In the genomic region with DNA sequence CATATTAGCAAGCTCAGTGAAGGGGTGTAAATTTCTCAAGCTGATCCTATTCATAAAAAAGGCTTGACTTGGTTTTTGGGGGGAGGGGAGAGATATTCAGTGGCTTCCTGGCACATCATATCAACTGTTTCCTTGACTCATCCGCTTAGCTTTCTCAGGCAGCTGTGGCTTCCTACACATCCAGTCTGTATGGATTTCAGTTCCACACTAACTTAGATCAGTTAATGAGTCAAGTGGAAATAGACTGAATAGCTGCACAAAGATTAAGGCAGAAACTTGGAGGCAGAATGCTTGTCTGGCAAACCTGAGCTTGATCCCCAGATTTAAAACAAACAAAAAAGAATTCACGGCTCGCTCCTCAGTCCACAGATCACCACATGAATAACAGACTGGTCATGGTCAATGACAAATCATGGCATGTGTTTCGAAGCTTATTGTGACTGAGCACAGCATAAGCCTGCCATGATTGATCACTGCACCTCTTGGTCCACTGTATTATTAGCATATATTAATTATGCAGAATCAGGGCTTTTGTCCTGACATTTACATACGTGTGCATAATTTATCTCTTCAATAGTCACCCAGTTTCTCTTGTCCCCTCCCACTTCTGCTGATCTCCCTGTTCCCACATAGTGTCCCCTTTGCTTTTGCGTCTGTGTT, we compare ENCODE assay signal across 21 mouse cellular contexts. TPM values are rescaled to one million over a fixed set of nuclear protein-coding genes. Genes with fewer than 3 reads are reported as not detected.
DNase-seq lines count a peak whose midpoint lies in the region; ATAC-seq and TF ChIP-seq lines count a peak whose summit lies in the region.
"Had no signal": no experiment of that assay in that cellular context is flagged by ENCODE, and none has a peak within 500 bp of the region (broad histone marks: within the 10 kb centered on the region; RNA-seq: fewer than 3 reads in every experiment).

No protein-coding gene starts in this region.

- 42% methylated on average over 6 of the region's 6 CpGs for WGBS in hindbrain, embryonic 12.5 days
- WGBS in hindbrain, embryonic 10.5 days, result 79% methylated on average over 6 of the region's 6 CpGs
- WGBS in hindbrain, embryonic 15.5 days, result 31% methylated on average over 6 of the region's 6 CpGs

- no peak for TF ChIP-seq CTCF in left cerebral cortex, adult 2 months (IDR thresholded peaks at IDR 0.05)

- H3K9me3 ChIP-seq in hindbrain, embryonic 12.5 days (replicated peaks), result no peaks in the 10 kb centered on the region
- no peaks in the 10 kb centered on the region for H3K9me3 ChIP-seq in hindbrain, embryonic 10.5 days
- no peaks in the 10 kb centered on the region for H3K9me3 ChIP-seq in hindbrain, embryonic 15.5 days
- H3K9me3 ChIP-seq: G1E; intestine, embryonic 15.5 days; limb, embryonic 13.5 days; liver, embryonic 15.5 days; stomach, embryonic 15.5 days had no signal

- no peaks in the 10 kb centered on the region for H3K27me3 ChIP-seq in hindbrain, embryonic 12.5 days
- no peaks in the 10 kb centered on the region for H3K27me3 ChIP-seq in hindbrain, embryonic 10.5 days (ENCODE audit: insufficient read depth, poor library complexity, severe bottlenecking)
- no peaks in the 10 kb centered on the region for H3K27me3 ChIP-seq in hindbrain, embryonic 15.5 days
- H3K27me3 ChIP-seq: intestine, embryonic 15.5 days; limb, embryonic 13.5 days; liver, embryonic 15.5 days; stomach, embryonic 15.5 days had no signal

- intact Hi-C loops in left cerebral cortex, adult 2 months (cut with DNase I), result no loop called here

- peaks cover 13% of the 10 kb centered on the region; the same call in 1 of the 2 replicates for H3K4me1 ChIP-seq in hindbrain, embryonic 12.5 days
- 0 out of 2 replicates have a peak, but pooled peaks cover 3% of the 10 kb centered on the region for H3K4me1 ChIP-seq in hindbrain, embryonic 10.5 days (replicated peaks)
- peaks cover 8% of the 10 kb centered on the region; the same call in 1 of the 2 replicates for H3K4me1 ChIP-seq in hindbrain, embryonic 15.5 days (replicated peaks)
- H3K4me1 ChIP-seq: intestine, embryonic 15.5 days; limb, embryonic 13.5 days; liver, embryonic 15.5 days; stomach, embryonic 15.5 days had no signal

- H3K27ac ChIP-seq in hindbrain, embryonic 12.5 days, result peak overlapping the region; percentile 48
- no peak overlapping the region for H3K27ac ChIP-seq in hindbrain, embryonic 10.5 days
- H3K27ac ChIP-seq in hindbrain, embryonic 15.5 days (replicated peaks), result no peak overlapping the region
- H3K27ac ChIP-seq in left cerebral cortex, adult 2 months, result no peak overlapping the region
- H3K27ac ChIP-seq: intestine, embryonic 15.5 days; limb, embryonic 13.5 days; liver, embryonic 15.5 days; stomach, embryonic 15.5 days had no signal

- H3K4me2 ChIP-seq in hindbrain, embryonic 12.5 days (replicated peaks), result 0 out of 2 replicates have a peak overlapping the region, but pooled peaks have one; percentile 0
- H3K4me2 ChIP-seq in hindbrain, embryonic 15.5 days, result no peak overlapping the region; the same call in 1 of the 2 replicates
- H3K4me2 ChIP-seq: intestine, embryonic 15.5 days; limb, embryonic 13.5 days; liver, embryonic 15.5 days; stomach, embryonic 15.5 days had no signal

- no peak overlapping the region for H3K9ac ChIP-seq in hindbrain, embryonic 12.5 days
- no peak overlapping the region for H3K9ac ChIP-seq in hindbrain, embryonic 15.5 days
- H3K9ac ChIP-seq: intestine, embryonic 15.5 days; limb, embryonic 13.5 days; liver, embryonic 15.5 days; stomach, embryonic 15.5 days had no signal

- DNase-seq in hindbrain, embryonic 10.5 days (ENCODE audit: low spot score), result no peak
- peak; percentile 6 to 8 for DNase-seq in right cerebral cortex, adult 2 months (ENCODE audit: low spot score in 2 of 2)
- no peak for DNase-seq in right cerebral cortex, postnatal 10 days (ENCODE audit: low spot score in 2 of 2)
- DNase-seq in left cerebral cortex, adult 2 months (ENCODE audit: extremely low spot score in 1 of 2, low spot score in 2 of 2), result no peak
- DNase-seq: adrenal gland, postnatal 36 days; cerebellum, postnatal 10 days; gastrocnemius, postnatal 14 days; heart, postnatal 10 days; right cerebral cortex, adult 18-20 months; spleen, adult 18-20 months had no signal

- ATAC-seq in hindbrain, embryonic 12.5 days (ENCODE audit: low FRiP score), result peak; percentile 81
- ATAC-seq in hindbrain, embryonic 15.5 days (ENCODE audit: low FRiP score, low read depth), result peak; percentile 68; the same call in 1 of the 2 replicates
- ATAC-seq in inflammation-experienced regulatory T-cells, adult 6 months, result no peak
- ATAC-seq: CD4-positive, CD25-positive, alpha-beta regulatory T cell, adult 4 months; intestine, embryonic 15.5 days; lung, postnatal 0 days had no signal

- no peak overlapping the region for H3K4me3 ChIP-seq in hindbrain, embryonic 12.5 days
- no peak overlapping the region for H3K4me3 ChIP-seq in hindbrain, embryonic 10.5 days
- no peak overlapping the region for H3K4me3 ChIP-seq in hindbrain, embryonic 15.5 days
- H3K4me3 ChIP-seq in left cerebral cortex, adult 2 months, result no peak overlapping the region
- H3K4me3 ChIP-seq: intestine, embryonic 15.5 days; limb, embryonic 13.5 days; liver, embryonic 15.5 days; stomach, embryonic 15.5 days had no signal

- H3K36me3 ChIP-seq in hindbrain, embryonic 12.5 days, result no peaks in the 10 kb centered on the region
- H3K36me3 ChIP-seq in hindbrain, embryonic 10.5 days, result no peaks in the 10 kb centered on the region
- H3K36me3 ChIP-seq in hindbrain, embryonic 15.5 days, result no peaks in the 10 kb centered on the region
- H3K36me3 ChIP-seq: G1E; intestine, embryonic 15.5 days; limb, embryonic 13.5 days; liver, embryonic 15.5 days; stomach, embryonic 15.5 days had no signal

RNA-seq across cellular contexts. Expression of gene Col4a4, which starts 50.0 kb away (rescaled TPM):
- 0.25 and 0.26 TPM in 2 replicates for polyA plus RNA-seq in hindbrain, embryonic 12.5 days (2016; fragmentation: Nextera tagmentation; extraction: Ambion mirVana)
- 0.05 and 0.18 TPM in 2 replicates for polyA plus RNA-seq in hindbrain, embryonic 10.5 days (2016; fragmentation: Nextera tagmentation; extraction: Ambion mirVana)
- polyA plus RNA-seq in hindbrain, embryonic 15.5 days (2015; fragmentation: Nextera tagmentation; extraction: Ambion mirVana), result 0.25 and 0.28 TPM in 2 replicates
- 1 to 10 TPM; 2.5 to 2.9 TPM for total RNA-seq in left cerebral cortex, adult 2 months (2021)
- polyA plus RNA-seq in inflammation-experienced regulatory T-cells, adult 6 months (2017; shearing (Covaris generic)), result under 1 TPM; 0.05 to 0.40 (median 0.33) TPM
- polyA plus RNA-seq: G1E had no signal

RNA-seq across cellular contexts. Expression of gene Col4a3, which starts 50.1 kb away (rescaled TPM):
- 0.14 and 0.26 TPM in 2 replicates for polyA plus RNA-seq in hindbrain, embryonic 12.5 days (2016; fragmentation: Nextera tagmentation; extraction: Ambion mirVana)
- 0.10 and 0.18 TPM in 2 replicates for polyA plus RNA-seq in hindbrain, embryonic 10.5 days (2016; fragmentation: Nextera tagmentation; extraction: Ambion mirVana)
- polyA plus RNA-seq in hindbrain, embryonic 15.5 days (2015; fragmentation: Nextera tagmentation; extraction: Ambion mirVana), result 0.26 and 0.28 TPM in 2 replicates
- total RNA-seq in left cerebral cortex, adult 2 months (2021), result under 1 TPM; 0.75 to 0.86 TPM
- polyA plus RNA-seq in inflammation-experienced regulatory T-cells, adult 6 months (2017; shearing (Covaris generic)), result under 1 TPM in 1 of 3 experiments, not detected in 2; 0.10 TPM
- total RNA-seq: megakaryocyte progenitor cell, adult 5-6 weeks had no signal
- polyA plus RNA-seq: CD4-positive, CD25-positive, alpha-beta regulatory T cell, adult 4 months had no signal

Comparison
In these comparisons a context has a peak if more than half of its experiments do, and no peak if none do; other contexts are left out.
1. DNase-seq: peak in right cerebral cortex, adult 2 months (2 of 2); none in hindbrain, embryonic 10.5 days (single experiment), right cerebral cortex, postnatal 10 days (0 of 2) and left cerebral cortex, adult 2 months (0 of 2).